8 mouse cellular contexts compared by ENCODE assay signal in genomic region chr11:109995624-109996023, GRCm38 (mm10). TPM values are rescaled to one million over a fixed set of nuclear protein-coding genes. Genes with fewer than 3 reads are reported as not detected.
DNase-seq lines count a peak whose midpoint lies in the region; ATAC-seq and TF ChIP-seq lines count a peak whose summit lies in the region.

Abca8b (minus strand) TSS chr11:109995845.

- TF ChIP-seq CTCF in Patski (IDR thresholded peaks at IDR 0.05): no peak
- TF ChIP-seq CTCF in lung, adult 2 months (IDR thresholded peaks at IDR 0.05; ENCODE audit: insufficient read depth, low read length): no peak

- no peaks in the 10 kb centered on the region for H3K4me1 ChIP-seq in lung, adult 2 months (ENCODE audit: control insufficient read depth, insufficient read depth, low read length)

- peak; percentile 37; the same call in 1 of the 2 replicates for TF ChIP-seq POLR2A in lung, adult 2 months (IDR thresholded peaks at IDR 0.05; ENCODE audit: borderline replicate concordance, extremely low read depth, low read depth, low read length)

- in situ Hi-C loops in Patski (cut with MboI; ENCODE audit: low pct_unique_long_range_greater_than_20kb): no loop called here

- CTCF ChIA-PET in Patski (lab: Charles Lee): interaction anchor here (0.8 to 1.1 kb wide), 5 partner anchors 8 to 98 kb away, joined by 3 to 4 read pairs (median 3); no protein-coding TSS in a partner anchor

- H3K27me3 ChIP-seq in Patski: no peaks in the 10 kb centered on the region

- 0% methylated on average over 15 of the region's 15 CpGs for WGBS in lung, adult 2 months

- POLR2A ChIA-PET in Patski (lab: Charles Lee): no interaction called here

- H3K4me3 ChIP-seq in lung, adult 2 months (replicated peaks; ENCODE audit: extremely low read depth, low read depth, low read length): peak within 1 kb of the TSS; percentile 57

- no peak for DNase-seq in Patski (ENCODE audit: low read depth, low spot score)
- peak; percentile 87 for DNase-seq in cerebellum, adult 8-10 months
- DNase-seq in frontal cortex, adult 2 months (ENCODE audit: extremely low spot score in 1 of 2, low spot score in 1 of 2): peak; percentile 77 to 88
- peak; percentile 80 to 84 for DNase-seq in layer of hippocampus, adult 8-10 months (ENCODE audit: low spot score in 2 of 2)
- peak; percentile 46 for DNase-seq in lung, adult 2 months
- no peak for DNase-seq in T-cell, adult 2 months (ENCODE audit: low spot score)

- peak; percentile 57 for ATAC-seq in Patski
- ATAC-seq in hematopoietic stem cell, adult 5-6 weeks (replicated peaks in 1 of 2; ENCODE audit: insufficient read depth in 1 of 2, low FRiP score in 2 of 2, low TSS enrichment in 1 of 2, low read depth in 1 of 2, poor library complexity in 2 of 2, severe bottlenecking in 2 of 2): peak; percentile 81 to 84
- ATAC-seq in neutrophil, adult 5-6 weeks (ENCODE audit: extremely low read depth, insufficient number of reproducible peaks, low FRiP score, poor library complexity, severe bottlenecking): peak; percentile 53; the same call in 1 of the 2 replicates

RNA-seq across cellular contexts. Expression of gene Abca8b, which starts in this region (rescaled TPM):
- 1.8 TPM for polyA plus RNA-seq in Patski (2021)
- 7.6 and 9.7 TPM in 2 replicates for polyA plus RNA-seq in frontal cortex, adult 2 months (2012; rRNA removed)
- not detected in 2 replicates for total RNA-seq in hematopoietic stem cell, adult 5-6 weeks (2017)
- total RNA-seq in layer of hippocampus, adult 8-10 months (2022): 10 to 100 TPM; 12.4 to 13.9 (median 12.6) TPM
- polyA plus RNA-seq in lung, adult 2 months (2012; rRNA removed): 2.5 and 4.3 TPM in 2 replicates
- total RNA-seq in neutrophil, adult 5-6 weeks (2017): 0.47 TPM in 1 of 2 replicates, not detected in the other

Comparison
In these comparisons a context has a peak if more than half of its experiments do, and no peak if none do; other contexts are left out.
1. Peak in ATAC-seq in hematopoietic stem cell, adult 5-6 weeks; RNA of the gene not detected or under 1 TPM.
2. Peak in ATAC-seq in neutrophil, adult 5-6 weeks; RNA of the gene not detected or under 1 TPM.
3. DNase-seq: peak in cerebellum, adult 8-10 months (single experiment), frontal cortex, adult 2 months (2 of 2), layer of hippocampus, adult 8-10 months (2 of 2) and lung, adult 2 months (single experiment); none in Patski (single experiment) and T-cell, adult 2 months (single experiment).
4. Peak in every context shown above with its lines, with median percentiles within 50 percentile points of each other: ATAC-seq.